Mouse (Mus musculus): ENCODE measurements around the gene Arhgap42. TPM values are rescaled to one million over a fixed set of nuclear protein-coding genes. Genes with fewer than 3 reads are reported as not detected.

Gene Arhgap42
- polyA plus RNA-seq, 1 experiment from 2014 or later: 23.9 TPM

DNA sequence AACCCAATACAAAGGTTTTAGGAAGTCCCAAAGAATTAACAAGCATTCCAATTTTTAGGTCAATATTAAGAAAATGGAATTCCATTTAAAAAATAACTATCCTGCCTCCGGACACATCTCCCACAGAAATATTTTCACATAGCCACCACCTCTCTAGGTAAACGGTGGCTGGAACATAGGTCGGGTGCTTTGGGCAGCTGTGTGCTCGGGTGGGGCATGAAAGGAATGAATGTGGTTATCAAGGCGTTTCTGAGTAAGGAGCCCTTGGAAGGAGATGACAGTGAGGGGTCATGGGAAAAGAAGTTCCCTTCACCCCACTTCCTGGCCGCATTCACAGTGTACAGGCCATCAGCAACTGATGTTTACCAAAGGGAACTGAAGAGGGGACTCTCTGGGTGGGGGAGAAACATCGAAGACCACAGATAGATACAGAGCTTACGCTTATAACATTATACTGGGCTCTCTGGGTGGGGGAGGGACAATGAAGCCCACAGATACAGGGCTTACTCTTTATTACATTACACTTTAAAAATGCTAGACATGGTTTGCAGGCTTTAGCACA lies 38.0 kb downstream of the Arhgap42 start:
- Histone ChIP-seq H3K27me3 (no peaks in the 10 kb centered on the region), H3K4me1 (replicated peaks) (peaks cover 12% of the 10 kb centered on the region), H3K4me3 (no peak overlapping the region), H3K9me3 (no peaks in the 10 kb centered on the region), H3K4me2 (no peak overlapping the region), H3K9ac (no peak overlapping the region), H3K27ac (no peak overlapping the region), H3K36me3 (no peaks in the 10 kb centered on the region)
- WGBS: 70% methylated on average over 8 of the region's 8 CpGs
- no peak for ATAC-seq (ENCODE audit: low FRiP score)

- Histone ChIP-seq H3K4me1 (replicated peaks) (peaks cover 13% of the 10 kb centered on the region), H3K9ac (no peak overlapping the region), H3K4me2 (no peak overlapping the region), H3K27ac (peak overlapping the region; percentile 30; the same call in 1 of the 2 replicates), H3K36me3 (no peaks in the 10 kb centered on the region), H3K9me3 (no peaks in the 10 kb centered on the region), H3K4me3 (no peak overlapping the region), H3K27me3 (no peaks in the 10 kb centered on the region)
- 47% methylated on average over 8 of the region's 8 CpGs for WGBS
- ATAC-seq (ENCODE audit: low FRiP score): peak; percentile 47; the same call in 1 of the 2 replicates
These were observed 39.6 kb downstream of the Arhgap42 start for GRCm38 (mm10) chr9:9199170-9199841.

DNA sequence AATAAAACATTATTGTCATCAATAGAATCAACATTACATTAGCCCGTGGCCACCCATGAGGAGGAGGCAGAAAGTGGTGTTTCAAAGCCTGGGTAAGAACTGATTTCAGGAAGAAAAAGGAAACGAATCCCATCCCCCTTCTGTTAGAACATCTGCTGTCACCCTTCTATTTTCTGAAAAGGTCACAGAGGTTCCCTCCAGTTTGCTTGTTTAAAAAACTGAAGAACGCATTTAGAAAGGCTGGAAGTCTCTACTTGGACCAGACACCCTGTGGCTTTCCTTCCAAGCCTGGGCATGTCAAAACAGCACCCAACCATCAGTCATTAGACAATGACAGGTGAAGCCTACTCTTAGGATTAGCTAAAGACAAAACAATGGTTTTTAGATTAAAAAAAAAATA lies 40.3 kb downstream of the Arhgap42 start:
- H3K4me2 ChIP-seq: no peak overlapping the region
- peaks cover 13% of the 10 kb centered on the region for H3K4me1 ChIP-seq (replicated peaks)
- 9% methylated on average over 3 of the region's 3 CpGs for whole genome bisulfite sequencing
- H3K36me3 ChIP-seq: no peaks in the 10 kb centered on the region
- no peak overlapping the region for H3K27ac ChIP-seq
- no peak overlapping the region for H3K4me3 ChIP-seq
- no peak for ATAC-seq (ENCODE audit: low FRiP score)
- no peaks in the 10 kb centered on the region for H3K9me3 ChIP-seq
- H3K9ac ChIP-seq: no peak overlapping the region
- H3K27me3 ChIP-seq: no peaks in the 10 kb centered on the region

- Histone ChIP-seq H3K4me2 (no peak overlapping the region), H3K9me3 (no peaks in the 10 kb centered on the region), H3K27ac (no peak overlapping the region), H3K4me1 (replicated peaks) (peaks cover 13% of the 10 kb centered on the region), H3K4me3 (no peak overlapping the region), H3K27me3 (no peaks in the 10 kb centered on the region), H3K9ac (no peak overlapping the region), H3K36me3 (no peaks in the 10 kb centered on the region)
- no peak for ATAC-seq (ENCODE audit: low FRiP score)
These were observed 42.9 kb downstream of the Arhgap42 start for GRCm38 (mm10) chr9:9196046-9196445.

GRCm38 (mm10) chr9:9194496-9194895 lies 44.4 kb downstream of the Arhgap42 start:
- Histone ChIP-seq H3K4me3 (no peak overlapping the region), H3K9me3 (no peaks in the 10 kb centered on the region), H3K27me3 (no peaks in the 10 kb centered on the region), H3K9ac (no peak overlapping the region), H3K4me2 (no peak overlapping the region), H3K36me3 (no peaks in the 10 kb centered on the region), H3K27ac (no peak overlapping the region), H3K4me1 (replicated peaks) (peaks cover 13% of the 10 kb centered on the region)
- WGBS: 62% methylated on average over 1 of the region's 1 CpGs
- ATAC-seq (ENCODE audit: low FRiP score): no peak

GRCm38 (mm10) chr9:9192716-9193115 lies 46.2 kb downstream of the Arhgap42 start:
- H3K4me1 ChIP-seq (replicated peaks): 0 out of 2 replicates have a peak, but pooled peaks cover 2% of the 10 kb centered on the region
- no peaks in the 10 kb centered on the region for H3K27me3 ChIP-seq
- H3K9me3 ChIP-seq: no peaks in the 10 kb centered on the region
- no peaks in the 10 kb centered on the region for H3K36me3 ChIP-seq
- no peak for ATAC-seq (ENCODE audit: low FRiP score)
- H3K27ac ChIP-seq: no peak overlapping the region
- H3K4me2 ChIP-seq: no peak overlapping the region
- WGBS: 89% methylated on average over 4 of the region's 4 CpGs
- no peak overlapping the region for H3K9ac ChIP-seq
- no peak overlapping the region for H3K4me3 ChIP-seq

DNA sequence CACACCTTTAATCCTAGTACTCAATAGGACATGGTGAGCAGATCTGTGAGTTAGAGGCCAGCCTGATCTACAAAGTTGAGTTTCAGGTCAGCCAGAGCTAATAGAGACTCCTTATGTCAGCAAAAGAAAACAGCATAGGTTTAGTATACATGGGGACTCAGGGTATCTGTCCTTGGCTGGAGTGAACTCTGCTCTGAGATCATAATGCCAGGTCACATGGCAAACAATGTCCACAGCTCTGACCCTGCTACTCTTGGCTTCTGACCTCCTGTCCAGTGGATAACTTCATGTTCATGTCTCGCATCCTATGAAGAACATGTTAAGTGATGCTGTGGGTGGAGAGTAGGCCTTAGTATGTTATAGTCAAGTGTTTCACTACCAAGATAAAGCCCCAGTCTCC lies 48.1 kb downstream of the Arhgap42 start:
- no peak overlapping the region for H3K4me3 ChIP-seq
- no peaks in the 10 kb centered on the region for H3K9me3 ChIP-seq
- H3K27me3 ChIP-seq: no peaks in the 10 kb centered on the region
- no peaks in the 10 kb centered on the region for H3K36me3 ChIP-seq
- 94% methylated on average over 1 of the region's 1 CpGs for WGBS
- no peak overlapping the region for H3K9ac ChIP-seq
- no peak overlapping the region for H3K27ac ChIP-seq
- no peak for ATAC-seq (ENCODE audit: low FRiP score)
- H3K4me1 ChIP-seq (replicated peaks): 0 out of 2 replicates have a peak, but pooled peaks cover 2% of the 10 kb centered on the region
- no peak overlapping the region for H3K4me2 ChIP-seq

DNA sequence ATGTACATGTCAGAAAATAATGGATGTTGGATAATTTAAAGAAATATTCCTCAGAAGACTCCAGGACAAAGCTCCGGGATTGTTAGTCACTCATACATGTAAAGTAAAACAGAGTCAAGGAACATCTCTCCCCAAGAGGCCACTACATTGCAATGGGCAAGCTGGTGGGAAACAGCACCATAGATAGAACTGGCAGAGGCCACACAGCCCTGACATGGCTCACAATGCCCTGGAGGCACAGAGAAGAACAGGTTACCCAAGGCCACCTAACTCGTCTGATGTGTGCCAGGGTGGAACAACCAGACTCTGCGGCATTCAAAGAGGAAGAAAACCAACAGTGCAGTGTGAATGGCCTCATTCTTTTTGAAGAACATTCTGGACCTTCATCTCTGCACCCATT lies 50.7 kb downstream of the Arhgap42 start:
- no peak for ATAC-seq (ENCODE audit: low FRiP score)
- no peaks in the 10 kb centered on the region for H3K4me1 ChIP-seq (replicated peaks)
- 80% methylated on average over 3 of the region's 3 CpGs for WGBS
- H3K27ac ChIP-seq: no peak overlapping the region
- no peaks in the 10 kb centered on the region for H3K27me3 ChIP-seq
- H3K36me3 ChIP-seq: no peaks in the 10 kb centered on the region
- H3K4me2 ChIP-seq: no peak overlapping the region
- no peaks in the 10 kb centered on the region for H3K9me3 ChIP-seq
- H3K4me3 ChIP-seq: no peak overlapping the region
- H3K9ac ChIP-seq: no peak overlapping the region

DNA sequence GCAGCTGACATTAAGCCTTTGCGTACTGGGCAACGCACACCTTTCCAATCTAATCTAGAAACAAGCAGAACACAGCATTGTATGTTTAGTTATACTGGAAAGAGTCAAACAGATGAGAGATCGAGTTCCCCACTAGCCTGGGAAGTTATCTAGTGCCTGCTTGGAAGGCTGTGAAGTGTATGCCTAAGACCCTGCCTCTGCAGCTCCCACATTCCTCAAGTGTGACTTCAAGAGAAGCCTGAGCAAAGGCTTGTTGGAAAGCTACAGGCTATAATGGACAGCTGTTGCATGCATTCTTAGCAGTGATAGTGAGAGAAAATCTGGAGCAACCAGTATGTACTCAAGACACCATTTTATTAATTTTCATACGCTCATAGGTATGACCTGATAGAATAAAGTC lies 61.2 kb downstream of the Arhgap42 start:
- Histone ChIP-seq H3K36me3 (no peaks in the 10 kb centered on the region), H3K4me2 (no peak overlapping the region), H3K27me3 (no peaks in the 10 kb centered on the region), H3K4me1 (replicated peaks) (no peaks in the 10 kb centered on the region), H3K9ac (no peak overlapping the region), H3K9me3 (no peaks in the 10 kb centered on the region), H3K27ac (no peak overlapping the region), H3K4me3 (no peak overlapping the region)
- ATAC-seq (ENCODE audit: low FRiP score): no peak
- 89% methylated on average over 4 of the region's 4 CpGs for WGBS

- Histone ChIP-seq H3K9me3 (no peaks in the 10 kb centered on the region), H3K4me3 (no peak overlapping the region), H3K36me3 (no peaks in the 10 kb centered on the region), H3K4me2 (no peak overlapping the region), H3K27ac (no peak overlapping the region), H3K4me1 (replicated peaks) (no peaks in the 10 kb centered on the region), H3K9ac (no peak overlapping the region), H3K27me3 (no peaks in the 10 kb centered on the region)
- 85% methylated on average over 2 of the region's 2 CpGs for WGBS
- no peak for ATAC-seq (ENCODE audit: low FRiP score)
These were observed 64.0 kb downstream of the Arhgap42 start for GRCm38 (mm10) chr9:9174924-9175323.

DNA sequence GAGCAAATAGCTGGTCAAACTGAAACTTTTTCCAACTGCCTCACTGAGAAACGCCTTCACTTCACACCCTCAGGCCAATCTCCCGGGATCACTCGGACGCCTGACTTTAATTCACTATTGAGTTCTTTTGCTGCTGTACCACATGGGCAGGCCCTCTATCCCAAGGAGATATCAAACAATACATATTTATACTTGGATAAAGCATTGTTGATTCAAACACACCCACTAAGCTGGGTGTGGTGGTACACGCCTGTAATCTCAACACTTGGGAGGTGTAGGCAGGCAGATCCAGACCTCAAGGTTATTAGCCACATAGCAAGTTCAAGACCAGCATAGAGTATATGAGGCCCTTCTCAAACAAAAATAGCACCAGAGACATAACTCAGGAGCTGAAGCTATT lies 64.7 kb downstream of the Arhgap42 start:
- Histone ChIP-seq H3K4me2 (no peak overlapping the region), H3K27ac (no peak overlapping the region), H3K4me1 (replicated peaks) (no peaks in the 10 kb centered on the region), H3K4me3 (no peak overlapping the region), H3K9me3 (no peaks in the 10 kb centered on the region), H3K36me3 (no peaks in the 10 kb centered on the region), H3K27me3 (no peaks in the 10 kb centered on the region), H3K9ac (no peak overlapping the region)
- 92% methylated on average over 5 of the region's 5 CpGs for WGBS
- ATAC-seq (ENCODE audit: low FRiP score): no peak

GRCm38 (mm10) chr9:9173091-9173490 lies 65.8 kb downstream of the Arhgap42 start:
- Histone ChIP-seq H3K4me3 (no peak overlapping the region), H3K36me3 (no peaks in the 10 kb centered on the region), H3K9ac (no peak overlapping the region), H3K4me1 (replicated peaks) (no peaks in the 10 kb centered on the region), H3K27me3 (no peaks in the 10 kb centered on the region), H3K9me3 (no peaks in the 10 kb centered on the region), H3K4me2 (no peak overlapping the region), H3K27ac (no peak overlapping the region)
- 73% methylated on average over 1 of the region's 1 CpGs for WGBS
- no peak for ATAC-seq (ENCODE audit: low FRiP score)

DNA sequence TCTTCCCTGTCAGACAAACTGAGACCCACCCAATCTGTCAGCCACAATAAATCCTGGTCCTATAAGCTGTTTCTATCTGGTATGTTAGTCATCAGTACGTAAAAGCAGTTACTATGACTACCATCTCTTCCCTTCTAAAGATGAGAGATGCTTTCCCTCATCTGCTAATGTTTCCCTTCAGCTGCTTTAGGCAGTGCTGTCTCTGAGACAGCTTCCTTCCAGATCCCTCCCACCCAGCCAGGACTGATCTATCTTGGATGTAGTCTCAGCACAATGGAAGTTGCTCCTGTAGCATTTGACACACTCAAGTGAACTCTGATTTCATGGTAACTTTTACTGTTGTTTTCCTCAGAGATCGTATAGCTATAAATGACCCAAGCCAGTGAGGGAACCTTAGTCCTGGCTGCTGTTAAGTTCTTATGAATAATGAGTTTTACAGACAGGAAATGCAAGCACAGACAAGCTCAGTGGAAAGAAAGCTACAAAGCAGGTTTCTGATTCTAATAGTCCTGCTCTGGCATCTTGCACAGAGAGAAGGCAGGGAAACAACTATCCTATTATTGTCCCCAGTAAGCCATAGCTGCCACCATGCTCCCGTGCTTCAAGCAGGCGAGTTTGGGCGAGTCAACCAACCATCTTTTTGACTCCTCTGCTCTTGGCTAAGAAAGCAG lies 67.6 kb downstream of the Arhgap42 start:
- WGBS: 72% methylated on average over 5 of the region's 5 CpGs
- Histone ChIP-seq H3K4me3 (no peak overlapping the region), H3K9me3 (no peaks in the 10 kb centered on the region), H3K4me2 (no peak overlapping the region), H3K27ac (no peak overlapping the region), H3K4me1 (replicated peaks) (no peaks in the 10 kb centered on the region), H3K36me3 (no peaks in the 10 kb centered on the region), H3K27me3 (no peaks in the 10 kb centered on the region), H3K9ac (no peak overlapping the region)
- ATAC-seq (ENCODE audit: low FRiP score): no peak
